Mouse (Mus musculus) myocyte (in vitro differentiated cells): ENCODE measurements around the gene Elfn1. TPM values are rescaled to one million over a fixed set of nuclear protein-coding genes. Genes with fewer than 3 reads are reported as not detected.

ENCODE experiments used
- H3K27me3 ChIP-seq: one replicate; pipeline ENCODE4 v1.6.1; 2011; ENCODE audit not compliant: control insufficient read depth, insufficient read depth, insufficient read length
- H3K36me3 ChIP-seq: one replicate; pipeline ENCODE4 v1.6.1; 2011; ENCODE audit not compliant: control insufficient read depth, insufficient read depth
- H3K4me2 ChIP-seq: one replicate; pipeline ENCODE4 v1.6.1; 2011; ENCODE audit warnings: low read depth, control low read depth
- H3K4me3 ChIP-seq: one replicate; pipeline ENCODE4 v1.5.1; 2011; ENCODE audit warnings: mild to moderate bottlenecking, control low read depth, moderate library complexity
- H3K79me2 ChIP-seq: one replicate; pipeline ENCODE4 v1.6.1; 2011; ENCODE audit not compliant: control insufficient read depth, insufficient read depth
- H3ac ChIP-seq: one replicate; pipeline ENCODE4 v1.6.1; 2011; ENCODE audit not compliant: control insufficient read depth, insufficient read length
- CEBPB ChIP-seq: IDR thresholded peaks from 2 replicates; pipeline ENCODE4 v1.6.1; 2011; ENCODE audit warnings: mild to moderate bottlenecking, moderate library complexity; ENCODE audit not compliant: poor library complexity, insufficient read depth, severe bottlenecking
- E2F4 ChIP-seq: IDR thresholded peaks from one replicate; pipeline ENCODE4 v1.6.1; 2011; ENCODE audit warnings: mild to moderate bottlenecking, control low read depth, moderate library complexity; ENCODE audit not compliant: insufficient read depth
- MAX ChIP-seq: IDR thresholded peaks from one replicate; pipeline ENCODE4 v1.6.1; 2011; ENCODE audit warnings: low read depth, mild to moderate bottlenecking, control low read depth
- MYOD1 ChIP-seq, 3 experiments: IDR thresholded peaks; one replicate each; pipeline ENCODE4 v1.6.1; 2011; ENCODE audit warnings: control low read depth in 2 of 3, low read depth in 2 of 3, mild to moderate bottlenecking in 2 of 3, moderate library complexity in 1 of 3; ENCODE audit not compliant: insufficient read length in 2 of 3, control insufficient read depth in 1 of 3
- MYOG ChIP-seq, 3 experiments: IDR thresholded peaks; one replicate each; pipeline ENCODE4 v1.6.1; 2011; ENCODE audit warnings: control low read depth in 2 of 3, low read depth in 2 of 3, mild to moderate bottlenecking in 2 of 3; ENCODE audit not compliant: insufficient read length in 2 of 3, control insufficient read depth in 1 of 3, insufficient read depth in 1 of 3
- POLR2A ChIP-seq: IDR thresholded peaks from one replicate; pipeline ENCODE4 v1.6.1; 2011; ENCODE audit warnings: low read depth, mild to moderate bottlenecking, control low read depth, moderate library complexity; ENCODE audit not compliant: insufficient read length
- POLR2AphosphoS2 ChIP-seq: IDR thresholded peaks from one replicate; pipeline ENCODE4 v1.6.1; 2011; ENCODE audit warnings: low read depth, control low read depth; ENCODE audit not compliant: insufficient read length
- REST ChIP-seq: IDR thresholded peaks from one replicate; pipeline ENCODE4 v1.6.1; 2011; ENCODE audit warnings: mild to moderate bottlenecking, control low read depth, moderate library complexity; ENCODE audit not compliant: insufficient read depth, insufficient read length
- SRF ChIP-seq: IDR thresholded peaks from one replicate; pipeline ENCODE4 v1.6.1; 2011; ENCODE audit warnings: low read depth; ENCODE audit not compliant: control insufficient read depth, insufficient read length
- TCF12 ChIP-seq: IDR thresholded peaks from one replicate; pipeline ENCODE4 v1.6.1; 2011; ENCODE audit warnings: mild to moderate bottlenecking, control low read depth; ENCODE audit not compliant: poor library complexity, insufficient read depth, severe bottlenecking
- TCF3 ChIP-seq: IDR thresholded peaks from one replicate; pipeline ENCODE4 v1.6.1; 2011; ENCODE audit warnings: low read depth, control low read depth; ENCODE audit not compliant: insufficient read length
- USF1 ChIP-seq: IDR thresholded peaks from one replicate; pipeline ENCODE4 v1.6.1; 2011; ENCODE audit warnings: low read depth, mild to moderate bottlenecking, control low read depth, moderate library complexity
- polyA plus RNA-seq: library from polyadenylated mRNA; unstranded; fragments of >200 nt; fragmentation: generic; extraction: Trizol; gene quantifications from one replicate; pipeline ENCODE4 v1.2.1, GENCODE M21; 2012; ENCODE audit warnings: missing spikeins

Elfn1 gene
- polyA plus RNA-seq, 1 experiment: 0.10 TPM

- Histone ChIP-seq H3K4me3 (no peak overlapping the region), H3K27me3 (peaks cover 80% of the 10 kb centered on the region), H3K4me2 (no peak overlapping the region), H3K36me3 (no peaks in the 10 kb centered on the region), H3K79me2 (no peaks in the 10 kb centered on the region), H3ac (no peak overlapping the region)
- TF ChIP-seq MYOG (IDR thresholded peaks at IDR 0.05; ENCODE audit: control insufficient read depth in 1 of 3, insufficient read depth in 1 of 3, insufficient read length in 2 of 3, low read depth in 2 of 3) (no peak), REST (no peak), TCF3 (no peak), E2F4 (no peak)
Observed at GRCm38 (mm10) chr5:139910755-139911300, 3.1 kb downstream of the Elfn1 start.

GRCm38 (mm10) chr5:139911506-139911905, 3.8 kb downstream of the Elfn1 start:
- H3ac ChIP-seq: no peak overlapping the region
- H3K79me2 ChIP-seq: no peaks in the 10 kb centered on the region
- H3K27me3 ChIP-seq: peaks cover 87% of the 10 kb centered on the region
- H3K36me3 ChIP-seq: no peaks in the 10 kb centered on the region
- no peak overlapping the region for H3K4me2 ChIP-seq
- H3K4me3 ChIP-seq: no peak overlapping the region
- TF ChIP-seq E2F4: no peak
- TF ChIP-seq TCF12: no peak
- no peak for TF ChIP-seq CEBPB
- TF ChIP-seq USF1: no peak
- TF ChIP-seq MYOG (IDR thresholded peaks at IDR 0.05; ENCODE audit: control insufficient read depth in 1 of 3, insufficient read depth in 1 of 3, insufficient read length in 2 of 3, low read depth in 2 of 3): no peak
- no peak for TF ChIP-seq MAX
- no peak for TF ChIP-seq POLR2AphosphoS2

GRCm38 (mm10) chr5:139912121-139912771, 4.5 kb downstream of the Elfn1 start:
- no peaks in the 10 kb centered on the region for H3K36me3 ChIP-seq
- H3K4me3 ChIP-seq: no peak overlapping the region
- H3K4me2 ChIP-seq: no peak overlapping the region
- peaks cover 90% of the 10 kb centered on the region for H3K27me3 ChIP-seq
- no peak overlapping the region for H3ac ChIP-seq
- TF ChIP-seq USF1 (no peak), TCF3 (no peak), MAX (no peak), POLR2A (no peak), MYOD1 (IDR thresholded peaks at IDR 0.05; ENCODE audit: control insufficient read depth in 1 of 3, insufficient read length in 2 of 3, low read depth in 2 of 3) (no peak), MYOG (IDR thresholded peaks at IDR 0.05; ENCODE audit: control insufficient read depth in 1 of 3, insufficient read depth in 1 of 3, insufficient read length in 2 of 3, low read depth in 2 of 3) (no peak), SRF (no peak), E2F4 (no peak), TCF12 (no peak), POLR2AphosphoS2 (no peak), REST (no peak), CEBPB (no peak)
- H3K79me2 ChIP-seq: no peaks in the 10 kb centered on the region

GRCm38 (mm10) chr5:139921666-139922065, 13.9 kb downstream of the Elfn1 start:
- Histone ChIP-seq H3K4me2 (no peak overlapping the region), H3K36me3 (no peaks in the 10 kb centered on the region), H3K79me2 (no peaks in the 10 kb centered on the region), H3K27me3 (peaks cover under 1% of the 10 kb centered on the region), H3ac (no peak overlapping the region), H3K4me3 (no peak overlapping the region)
- TF ChIP-seq MYOG (IDR thresholded peaks at IDR 0.05; ENCODE audit: control insufficient read depth in 1 of 3, insufficient read depth in 1 of 3, insufficient read length in 2 of 3, low read depth in 2 of 3) (no peak), TCF12 (no peak)

- Histone ChIP-seq H3K4me3 (no peak overlapping the region), H3ac (no peak overlapping the region), H3K27me3 (peaks cover 8% of the 10 kb centered on the region), H3K36me3 (no peaks in the 10 kb centered on the region), H3K79me2 (no peaks in the 10 kb centered on the region), H3K4me2 (no peak overlapping the region)
- TF ChIP-seq MYOG (IDR thresholded peaks at IDR 0.05; ENCODE audit: control insufficient read depth in 1 of 3, insufficient read depth in 1 of 3, insufficient read length in 2 of 3, low read depth in 2 of 3) (no peak), TCF3 (no peak), MAX (no peak), CEBPB (no peak), POLR2A (no peak), POLR2AphosphoS2 (no peak), SRF (no peak)
Observed at GRCm38 (mm10) chr5:139923867-139924266, 16.1 kb downstream of the Elfn1 start.
